Mouse (Mus musculus): ENCODE results near the gene Thap3. TPM values are rescaled to one million over a fixed set of nuclear protein-coding genes. Genes with fewer than 3 reads are reported as not detected.

The Thap3 gene
- total RNA-seq, 1 experiment from 2014 or later = 32.8 TPM

Other genes starting within 250 kb of the Thap3 start
- 15.0 and 37.3 TPM in 2 replicates for gene Camta1, start 127.1 kb downstream of the Thap3 start, total RNA-seq (2021)
- gene Dnajc11, start 55.3 kb downstream of the Thap3 start, total RNA-seq (2021) = 104 and 112 TPM in 2 replicates
- gene Phf13, start 7.3 kb upstream of the Thap3 start, total RNA-seq (2021) = 14.4 and 19.0 TPM in 2 replicates
- 24.8 and 28.5 TPM in 2 replicates for gene Klhl21, start 19.8 kb upstream of the Thap3 start, total RNA-seq (2021)
- gene Zbtb48, start 38.7 kb upstream of the Thap3 start, total RNA-seq (2021) = 11.0 and 11.6 TPM in 2 replicates
- 0.09 TPM in 1 of 2 replicates, not detected in the other for gene Tas1r1, start 49.6 kb upstream of the Thap3 start, total RNA-seq (2021)
- gene Nol9, start 50.3 kb upstream of the Thap3 start, total RNA-seq (2021) = 26.6 and 29.1 TPM in 2 replicates
- 12.9 and 15.6 TPM in 2 replicates for gene Plekhg5, start 83.5 kb upstream of the Thap3 start, total RNA-seq (2021)
- gene Tnfrsf25, start 126.9 kb upstream of the Thap3 start, total RNA-seq (2021) = 1.5 and 2.0 TPM in 2 replicates
- gene Espn, start 163.4 kb upstream of the Thap3 start, total RNA-seq (2021) = 1.2 TPM in 2 replicates
- not detected in 2 replicates for gene Hes2, start 169.9 kb upstream of the Thap3 start, total RNA-seq (2021)
- gene Acot7, start 189.1 kb upstream of the Thap3 start, total RNA-seq (2021) = 34.6 and 39.9 TPM in 2 replicates

All from adrenal gland, postnatal 25 days (tissue).